Mouse (Mus musculus) heart, postnatal 0 days (tissue): Measurements from ENCODE around the gene Tyk2.

ENCODE experiments used
- CTCF ChIP-seq: IDR thresholded peaks from 2 replicates; pipeline ENCODE4 v1.5.1; 2016; ENCODE audit warnings: antibody characterized with exemption, control low read depth, low read depth
- EP300 ChIP-seq: IDR thresholded peaks from 2 replicates; pipeline ENCODE4 v1.6.1; 2016; ENCODE audit warnings: antibody characterized with exemption, low read depth

DNA sequence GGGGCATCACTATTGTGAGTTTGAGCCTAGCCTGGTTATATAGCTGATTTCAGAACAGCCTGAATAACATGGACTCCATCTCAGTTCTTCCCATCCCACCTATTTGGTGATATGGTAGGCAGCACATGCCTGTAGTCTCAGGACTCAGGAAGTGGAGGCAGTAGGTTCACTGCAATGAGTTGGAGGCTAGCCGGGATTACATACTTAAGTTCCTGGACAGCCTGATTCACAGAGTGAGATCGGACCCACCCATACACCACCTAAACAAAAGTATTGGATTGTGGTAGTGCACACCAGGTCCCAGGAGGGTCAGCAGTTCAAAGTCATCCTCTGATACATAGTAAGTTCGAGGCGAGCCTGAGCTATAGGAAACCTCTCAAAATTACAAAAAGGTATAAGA, 58.4 kb downstream of the Tyk2 start:
- no peak for TF ChIP-seq CTCF
- no peak for TF ChIP-seq EP300
